Mouse (Mus musculus) kidney, embryonic 16.5 days (tissue): Measurements from ENCODE around the gene Olfr1220. TPM values are rescaled to one million over a fixed set of nuclear protein-coding genes. Genes with fewer than 3 reads are reported as not detected.

Experiments used
- polyA plus RNA-seq: library from polyadenylated mRNA; unstranded; fragments of >200 nt; fragmentation: Nextera tagmentation; extraction: Ambion mirVana; gene quantifications from 2 replicates; pipeline ENCODE4 v1.2.1, GENCODE M21; 2015

The Olfr1220 gene
- polyA plus RNA-seq, 1 experiment from 2014 or later: not detected

Other genes starting within 250 kb of the Olfr1220 start
- not detected in 2 replicates for gene Olfr1206, start 243.6 kb downstream of the Olfr1220 start, polyA plus RNA-seq
- gene Olfr1208, start 204.5 kb downstream of the Olfr1220 start, polyA plus RNA-seq: not detected in 2 replicates
- gene Olfr1209, start 191.7 kb downstream of the Olfr1220 start, polyA plus RNA-seq: not detected in 2 replicates
- gene Olfr1211, start 168.7 kb downstream of the Olfr1220 start, polyA plus RNA-seq: not detected in 2 replicates
- not detected in 2 replicates for gene Olfr1212, start 152.9 kb downstream of the Olfr1220 start, polyA plus RNA-seq
- gene Gm13762, start 126.6 kb downstream of the Olfr1220 start, polyA plus RNA-seq: not detected in 2 replicates
- not detected in 2 replicates for gene Olfr1214, start 114.2 kb downstream of the Olfr1220 start, polyA plus RNA-seq
- not detected in 2 replicates for gene Olfr1215, start 99.9 kb downstream of the Olfr1220 start, polyA plus RNA-seq
- gene Olfr1216, start 88.5 kb downstream of the Olfr1220 start, polyA plus RNA-seq: not detected in 2 replicates
- gene Olfr1217, start 74.8 kb downstream of the Olfr1220 start, polyA plus RNA-seq: not detected in 2 replicates
- not detected in 2 replicates for gene Olfr1218, start 45.6 kb downstream of the Olfr1220 start, polyA plus RNA-seq
- not detected in 2 replicates for gene Olfr1219, start 23.3 kb downstream of the Olfr1220 start, polyA plus RNA-seq
- not detected in 2 replicates for gene Olfr1221, start 10.4 kb upstream of the Olfr1220 start, polyA plus RNA-seq
- not detected in 2 replicates for gene Olfr1222, start 26.2 kb upstream of the Olfr1220 start, polyA plus RNA-seq
- gene Olfr1223, start 44.7 kb upstream of the Olfr1220 start, polyA plus RNA-seq: not detected in 2 replicates
- gene Olfr1224-ps1, start 57.3 kb upstream of the Olfr1220 start, polyA plus RNA-seq: not detected in 2 replicates
- not detected in 2 replicates for gene Olfr1225, start 67.8 kb upstream of the Olfr1220 start, polyA plus RNA-seq
- not detected in 2 replicates for gene Olfr1226, start 93.2 kb upstream of the Olfr1220 start, polyA plus RNA-seq
- gene Olfr1228, start 147.2 kb upstream of the Olfr1220 start, polyA plus RNA-seq: not detected in 2 replicates
- gene Olfr1229, start 181.2 kb upstream of the Olfr1220 start, polyA plus RNA-seq: not detected in 2 replicates
- not detected in 2 replicates for gene Olfr1230, start 190.4 kb upstream of the Olfr1220 start, polyA plus RNA-seq
- gene Olfr1231, start 200.2 kb upstream of the Olfr1220 start, polyA plus RNA-seq: not detected in 2 replicates
- gene Olfr1232, start 222.8 kb upstream of the Olfr1220 start, polyA plus RNA-seq: not detected in 2 replicates
- not detected in 2 replicates for gene Olfr1233, start 235.6 kb upstream of the Olfr1220 start, polyA plus RNA-seq